Mouse (Mus musculus) liver, embryonic 16.5 days (tissue): Measurements from ENCODE around the gene Tfdp1. TPM values are rescaled to one million over a fixed set of nuclear protein-coding genes. Genes with fewer than 3 reads are reported as not detected.
A peak's percentile ranks its signal among the peaks of the same experiment; 100 is the strongest.
"Not testable (repeated sequence)": the region's sequence is repeated elsewhere in the genome, so short reads cannot be mapped to it uniquely, and the experiment has no call there.

Experiments used
- ATAC-seq: fragments of 200-750 bp; cut with Nextera tagmentation; 2 replicates; pipeline ENCODE4 v1.8.0; 2017; ENCODE audit warnings: low read depth, mild to moderate bottlenecking, moderate number of reproducible peaks, moderate library complexity
- H3K27ac ChIP-seq: fragments of 300-500 bp; sonication (generic); 2 replicates; pipeline ENCODE4 v1.5.1; 2014; ENCODE audit warnings: mild to moderate bottlenecking, low read length
- H3K27me3 ChIP-seq: fragments of 300-500 bp; sonication (generic); 2 replicates; pipeline ENCODE4 v1.6.1; 2014; ENCODE audit warnings: low read depth, low read length, mixed read lengths; ENCODE audit not compliant: control insufficient read depth, insufficient read depth
- H3K36me3 ChIP-seq: fragments of 300-500 bp; sonication (generic); 2 replicates; pipeline ENCODE4 v1.6.1; 2014; ENCODE audit warnings: mild to moderate bottlenecking; ENCODE audit not compliant: control insufficient read depth, insufficient read depth
- H3K4me1 ChIP-seq: fragments of 300-500 bp; sonication (generic); 2 replicates; pipeline ENCODE4 v1.6.1; 2014; ENCODE audit warnings: low read depth, low read length, mixed read lengths; ENCODE audit not compliant: control insufficient read depth
- H3K4me2 ChIP-seq: fragments of 300-500 bp; sonication (generic); 2 replicates; pipeline ENCODE4 v1.6.1; 2014; ENCODE audit warnings: low read depth, low read length, mixed read lengths
- H3K4me3 ChIP-seq: fragments of 300-500 bp; sonication (generic); 2 replicates; pipeline ENCODE4 v1.5.1; 2014; ENCODE audit warnings: low read depth, mild to moderate bottlenecking, low read length
- H3K9ac ChIP-seq: fragments of 300-500 bp; sonication (generic); 2 replicates; pipeline ENCODE4 v1.6.1; 2014; ENCODE audit warnings: low read depth, low read length
- H3K9me3 ChIP-seq: fragments of 300-500 bp; sonication (generic); replicated peaks from 2 replicates; pipeline ENCODE4 v1.6.1; 2016; ENCODE audit warnings: low read length; ENCODE audit not compliant: control insufficient read depth
- WGBS: fragments of 180-500 bp; shearing (Covaris S2); extraction: QIAGEN DNeasy Blood & Tissue Kit; methylation state at CpG from one replicate; pipeline ENCODE4 v1.1.7; 2014; ENCODE audit not compliant: insufficient replicate concordance; 5-methylcytosine and 5-hydroxymethylcytosine counted together
- polyA plus RNA-seq: library from polyadenylated mRNA; unstranded; fragments of >200 nt; fragmentation: Nextera tagmentation; extraction: Ambion mirVana; gene quantifications from 2 replicates; pipeline ENCODE4 v1.2.1, GENCODE M21; 2015

Gene Tfdp1
- polyA plus RNA-seq, 1 experiment from 2014 or later: 65.6 TPM

DNA sequence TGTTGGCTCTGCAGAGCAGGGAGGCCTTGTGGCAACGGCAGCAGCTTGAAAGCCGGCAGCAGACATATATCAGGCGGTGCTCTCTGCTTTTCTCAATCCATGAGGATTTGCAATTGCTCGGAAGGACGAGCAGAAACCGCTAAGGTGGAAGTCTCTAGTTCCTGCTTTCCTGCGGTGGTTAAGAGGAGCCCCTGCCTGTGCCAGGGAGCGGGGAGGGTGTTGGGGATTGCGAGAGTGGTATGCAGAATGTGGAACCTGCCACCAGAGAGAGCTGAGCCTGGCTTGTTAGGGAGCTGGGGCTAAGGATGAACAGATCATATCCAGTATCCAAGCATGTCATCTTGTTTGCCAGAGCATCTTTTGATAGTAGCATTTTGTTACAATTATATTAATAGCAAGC is 31.6 kb upstream of the Tfdp1 start:
- 59% methylated on average over 9 of the region's 9 CpGs for WGBS
- no peaks in the 10 kb centered on the region for H3K27me3 ChIP-seq
- no peak overlapping the region for H3K27ac ChIP-seq
- H3K9ac ChIP-seq: no peak overlapping the region
- H3K36me3 ChIP-seq: no peaks in the 10 kb centered on the region; the same call in 1 of the 2 replicates
- no peaks in the 10 kb centered on the region for H3K9me3 ChIP-seq
- no peak overlapping the region for H3K4me3 ChIP-seq
- H3K4me1 ChIP-seq: no peaks in the 10 kb centered on the region
- no peak overlapping the region for H3K4me2 ChIP-seq
- ATAC-seq: no peak

DNA sequence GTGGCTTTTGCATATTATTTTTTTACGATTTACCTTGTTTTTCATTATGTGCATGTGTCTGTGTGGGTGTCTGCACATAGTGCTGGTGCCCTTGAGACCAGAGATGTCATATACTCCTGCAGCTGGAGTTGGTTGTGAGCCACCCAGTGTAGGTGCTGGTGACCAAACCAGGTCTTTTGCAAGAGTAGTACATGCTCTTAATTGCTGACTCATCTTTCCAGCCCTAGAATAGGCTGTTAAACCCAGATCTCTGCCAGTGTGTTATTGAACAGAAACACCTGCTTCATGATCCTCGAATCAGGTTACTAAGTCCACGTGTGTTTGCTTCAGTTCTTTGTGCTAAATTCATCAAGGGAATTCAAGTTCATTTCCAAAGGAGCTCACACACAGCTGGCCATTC is 23.6 kb upstream of the Tfdp1 start:
- Histone ChIP-seq H3K4me1 (no peaks in the 10 kb centered on the region), H3K36me3 (no peaks in the 10 kb centered on the region)

DNA sequence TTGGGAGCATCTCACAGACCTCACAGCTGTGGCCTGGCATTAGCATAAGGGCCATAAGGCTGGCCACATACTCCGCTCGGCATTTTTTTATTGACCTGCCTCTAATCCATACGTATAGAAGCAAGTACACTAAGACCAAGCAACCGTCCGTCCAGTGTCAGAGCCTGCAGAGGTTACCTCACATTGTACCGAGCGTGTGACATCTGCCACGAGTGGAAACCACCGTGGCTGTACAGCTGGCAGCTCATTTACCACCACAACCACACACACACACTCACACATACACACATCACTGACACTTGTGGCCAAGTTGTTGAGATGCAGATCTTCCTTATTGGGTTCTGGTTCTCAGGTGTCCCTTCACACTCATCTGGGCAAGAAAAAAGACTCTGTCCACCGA is 21.9 kb upstream of the Tfdp1 start:
- no peak overlapping the region for H3K9ac ChIP-seq
- no peaks in the 10 kb centered on the region for H3K4me1 ChIP-seq
- H3K27ac ChIP-seq: no peak overlapping the region
- no peak for ATAC-seq
- WGBS: 79% methylated on average over 10 of the region's 10 CpGs
- no peak overlapping the region for H3K4me3 ChIP-seq
- H3K9me3 ChIP-seq: no peaks in the 10 kb centered on the region
- no peak overlapping the region for H3K4me2 ChIP-seq
- H3K36me3 ChIP-seq: no peaks in the 10 kb centered on the region
- no peaks in the 10 kb centered on the region for H3K27me3 ChIP-seq

More for the DNA sequence above, 23.6 kb upstream of the Tfdp1 start:
- Histone ChIP-seq H3K9ac (no peak overlapping the region), H3K27me3 (no peaks in the 10 kb centered on the region), H3K27ac (no peak overlapping the region), H3K4me2 (no peak overlapping the region), H3K9me3 (no peaks in the 10 kb centered on the region), H3K4me3 (no peak overlapping the region)
- 51% methylated on average over 3 of the region's 3 CpGs for WGBS
- no peak for ATAC-seq

GRCm38 (mm10) chr8:13326598-13326997 is 12.0 kb upstream of the Tfdp1 start:
- no peaks in the 10 kb centered on the region for H3K4me1 ChIP-seq
- ATAC-seq: no peak
- no peak overlapping the region for H3K4me3 ChIP-seq
- H3K9ac ChIP-seq: no peak overlapping the region
- 23% methylated on average over 5 of the region's 5 CpGs for WGBS
- no peak overlapping the region for H3K4me2 ChIP-seq
- H3K36me3 ChIP-seq: no peaks in the 10 kb centered on the region
- no peaks in the 10 kb centered on the region for H3K27me3 ChIP-seq
- no peaks in the 10 kb centered on the region for H3K9me3 ChIP-seq
- H3K27ac ChIP-seq: no peak overlapping the region

DNA sequence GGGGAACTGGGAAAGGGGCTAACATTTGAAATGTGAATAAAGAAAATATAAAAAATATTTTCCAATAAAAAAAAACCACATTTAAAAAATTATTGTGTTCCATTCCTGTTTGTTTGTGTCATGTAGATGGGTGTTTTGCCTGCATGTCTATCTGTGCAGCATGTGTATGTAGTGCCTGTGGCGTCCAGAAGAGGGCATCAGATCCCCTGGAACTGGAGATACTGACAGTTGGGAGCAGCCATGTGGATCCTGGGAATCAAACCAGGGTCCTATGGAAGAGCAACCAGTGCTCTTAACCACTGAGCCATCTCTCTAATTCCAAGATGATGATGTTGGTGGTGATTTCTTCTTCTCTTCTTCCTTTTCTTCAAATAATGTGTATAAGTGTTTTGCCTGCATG is 3.9 kb upstream of the Tfdp1 start:
- WGBS: 33% methylated on average over 1 of the region's 1 CpGs
- H3K9ac ChIP-seq: no peak overlapping the region

GRCm38 (mm10) chr8:13337245-13337644 is 1.3 kb upstream of the Tfdp1 start:
- H3K27me3 ChIP-seq, H3K9me3 ChIP-seq, H3K4me3 ChIP-seq, H3K9ac ChIP-seq, ATAC-seq, H3K36me3 ChIP-seq, H3K4me2 ChIP-seq: not testable (repeated sequence)
- H3K4me1 ChIP-seq: peaks cover 29% of the 10 kb centered on the region
- WGBS: 38% methylated on average over 6 of the region's 6 CpGs
- H3K27ac ChIP-seq: peak overlapping the region; percentile 54; the same call in 1 of the 2 replicates

More for the DNA sequence above, 3.9 kb upstream of the Tfdp1 start:
- Histone ChIP-seq H3K27me3 (no peaks in the 10 kb centered on the region; the same call in 1 of the 2 replicates), H3K4me1 (peaks cover 7% of the 10 kb centered on the region), H3K27ac (no peak overlapping the region), H3K9me3 (no peaks in the 10 kb centered on the region), H3K4me3 (no peak overlapping the region), H3K36me3 (no peaks in the 10 kb centered on the region), H3K4me2 (no peak overlapping the region)
- no peak for ATAC-seq

DNA sequence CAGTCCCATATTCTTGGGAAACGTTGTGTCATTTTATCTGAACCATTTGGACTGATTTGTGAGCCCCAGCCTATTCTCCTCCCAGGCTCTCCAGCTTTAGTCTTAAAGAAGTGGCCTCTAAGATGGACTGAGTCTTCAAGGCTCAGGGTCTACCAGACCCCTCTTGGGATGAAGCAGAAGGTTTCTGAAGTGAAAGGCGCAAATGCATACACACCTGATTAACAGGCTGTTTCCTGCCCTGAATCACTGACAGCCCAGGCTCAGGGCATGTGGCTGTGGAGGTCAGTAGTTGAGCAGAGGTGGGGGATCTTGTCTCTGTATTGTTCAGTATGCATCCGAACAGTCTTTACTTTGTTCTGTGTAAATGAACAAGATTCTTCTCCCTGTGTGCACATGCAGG is 873 bp upstream of the Tfdp1 start:
- peak overlapping the region; percentile 92; the same call in 1 of the 2 replicates for H3K4me2 ChIP-seq
- 45% methylated on average over 3 of the region's 3 CpGs for WGBS
- H3K4me1 ChIP-seq: peaks cover 33% of the 10 kb centered on the region
- no peaks in the 10 kb centered on the region for H3K9me3 ChIP-seq
- H3K4me3 ChIP-seq: no peak overlapping the region
- peaks cover 10% of the 10 kb centered on the region for H3K36me3 ChIP-seq
- H3K27me3 ChIP-seq: no peaks in the 10 kb centered on the region
- H3K9ac ChIP-seq: 0 out of 2 replicates have a peak overlapping the region, but pooled peaks have one; percentile 5
- ATAC-seq: no peak
- H3K27ac ChIP-seq: peak overlapping the region; percentile 54; the same call in 1 of the 2 replicates

GRCm38 (mm10) chr8:13338901-13339645 is 522 bp downstream of the Tfdp1 start:
- H3K4me3 ChIP-seq: peak overlapping the region; percentile 85
- no peaks in the 10 kb centered on the region for H3K27me3 ChIP-seq
- H3K4me1 ChIP-seq: peaks cover 40% of the 10 kb centered on the region
- H3K9me3 ChIP-seq: no peaks in the 10 kb centered on the region
- peak; percentile 45 for ATAC-seq
- under 1% methylated on average over 62 of the region's 70 CpGs for WGBS
- H3K36me3 ChIP-seq: peaks cover 19% of the 10 kb centered on the region
- H3K4me2 ChIP-seq: peak overlapping the region; percentile 92
- peak overlapping the region; percentile 79 for H3K27ac ChIP-seq
- H3K9ac ChIP-seq: peak overlapping the region; percentile 95

GRCm38 (mm10) chr8:13339646-13339990 is 1.1 kb downstream of the Tfdp1 start:
- Histone ChIP-seq H3K4me2 (peak overlapping the region; percentile 92), H3K27me3 (no peaks in the 10 kb centered on the region), H3K27ac (peak overlapping the region; percentile 79; the same call in 1 of the 2 replicates), H3K9ac (peak overlapping the region; percentile 95), H3K4me1 (peaks cover 40% of the 10 kb centered on the region), H3K36me3 (peaks cover 24% of the 10 kb centered on the region), H3K9me3 (no peaks in the 10 kb centered on the region), H3K4me3 (peak overlapping the region; percentile 85)
- no peak for ATAC-seq
- 2% methylated on average over 11 of the region's 11 CpGs for WGBS
